Mouse (Mus musculus): ENCODE measurements around the gene Ppp2r5c.

DNA sequence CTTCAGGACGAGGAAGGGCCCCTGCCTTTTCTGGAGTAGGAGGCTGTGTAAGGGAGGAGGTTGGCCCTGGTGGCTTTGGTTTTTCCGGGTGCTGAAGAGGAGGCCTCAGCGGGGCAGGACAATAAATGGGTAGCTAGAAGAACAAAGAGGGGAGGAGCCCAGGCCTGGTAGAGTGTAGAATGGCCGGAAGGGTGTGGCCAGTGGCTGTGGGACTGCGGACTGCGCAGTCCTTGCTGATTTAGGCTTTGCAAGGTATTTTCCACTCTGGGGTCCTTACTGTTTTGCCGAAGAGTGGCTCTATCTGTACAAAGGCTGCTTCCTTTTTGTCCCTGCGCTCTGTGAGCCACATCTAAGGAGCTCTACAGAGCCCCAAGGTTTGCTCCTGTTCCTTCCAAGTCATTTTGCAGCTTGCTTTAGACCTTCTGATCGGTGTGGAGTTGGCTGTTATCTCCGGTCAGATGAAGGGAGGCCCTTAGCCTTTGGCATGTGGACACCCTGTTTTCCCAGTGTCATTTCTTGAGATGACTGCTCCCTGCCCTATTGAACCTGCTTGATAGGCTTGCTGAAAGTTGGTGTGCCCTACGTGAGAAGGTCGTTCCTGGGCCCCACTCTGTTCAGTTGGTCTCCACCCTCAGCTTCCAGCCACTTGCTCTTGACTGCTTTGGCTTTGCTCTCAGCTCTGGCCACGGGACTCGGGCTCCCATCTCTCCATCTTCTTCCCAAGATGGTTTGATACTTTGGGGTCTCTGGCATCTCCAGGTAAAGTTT lies 52.5 kb downstream of the Ppp2r5c start:
- TF ChIP-seq GATA1 (IDR thresholded peaks at IDR 0.05; ENCODE audit: borderline replicate concordance, low read length) (no peak), FLI1 (IDR thresholded peaks at IDR 0.05; ENCODE audit: low read length) (no peak)
